Mouse (Mus musculus) midbrain, embryonic 12.5 days (tissue): ENCODE measurements around the gene Apoa1. TPM values are rescaled to one million over a fixed set of nuclear protein-coding genes. Genes with fewer than 3 reads are reported as not detected.

ENCODE experiments used
- ATAC-seq: fragments of 200-750 bp; cut with Nextera tagmentation; 2 replicates; pipeline ENCODE4 v1.8.0; 2017; ENCODE audit warnings: low read depth, moderate TSS enrichment, moderate library complexity; ENCODE audit not compliant: low FRiP score
- H3K27ac ChIP-seq: fragments of 300-500 bp; sonication (generic); replicated peaks from 2 replicates; pipeline ENCODE4 v1.5.1; 2016; ENCODE audit warnings: mild to moderate bottlenecking
- H3K27me3 ChIP-seq: fragments of 300-500 bp; sonication (generic); 2 replicates; pipeline ENCODE4 v1.6.1; 2016; ENCODE audit warnings: mild to moderate bottlenecking
- H3K36me3 ChIP-seq: fragments of 300-500 bp; sonication (generic); 2 replicates; pipeline ENCODE4 v1.6.1; 2016
- H3K4me1 ChIP-seq: fragments of 300-500 bp; sonication (generic); 2 replicates; pipeline ENCODE4 v1.6.1; 2016
- H3K4me2 ChIP-seq: fragments of 300-500 bp; sonication (generic); replicated peaks from 2 replicates; pipeline ENCODE4 v1.6.1; 2016; ENCODE audit warnings: mild to moderate bottlenecking, moderate library complexity
- H3K4me3 ChIP-seq: fragments of 300-500 bp; sonication (generic); 2 replicates; pipeline ENCODE4 v1.5.1; 2016; ENCODE audit warnings: mild to moderate bottlenecking
- H3K9ac ChIP-seq: fragments of 300-500 bp; sonication (generic); replicated peaks from 2 replicates; pipeline ENCODE4 v1.6.1; 2016; ENCODE audit warnings: mild to moderate bottlenecking, moderate library complexity
- H3K9me3 ChIP-seq: fragments of 300-500 bp; sonication (generic); 2 replicates; pipeline ENCODE4 v1.6.1; 2016; ENCODE audit warnings: mild to moderate bottlenecking
- WGBS: fragments of 180-500 bp; shearing (Covaris S2); methylation state at CpG from one replicate; pipeline ENCODE4 v1.1.7; 2016; 5-methylcytosine and 5-hydroxymethylcytosine counted together
- polyA plus RNA-seq: library from polyadenylated mRNA; unstranded; fragments of >200 nt; fragmentation: Nextera tagmentation; extraction: Ambion mirVana; gene quantifications from 2 replicates; pipeline ENCODE4 v1.2.1, GENCODE M21; 2016

Gene Apoa1
- 1.3 and 6.7 TPM in 2 replicates for polyA plus RNA-seq

- no peak within 1 kb of the TSS for H3K4me2 ChIP-seq
- H3K4me1 ChIP-seq, result peaks cover 7% of the 10 kb centered on the region; the same call in 1 of the 2 replicates
- H3K9me3 ChIP-seq, result no peaks in the 10 kb centered on the region
- H3K4me3 ChIP-seq, result no peak within 1 kb of the TSS
- peaks cover 33% of the 10 kb centered on the region for H3K27me3 ChIP-seq
- 69% methylated on average over 9 of the region's 9 CpGs for WGBS
- no peak within 1 kb of the TSS for H3K9ac ChIP-seq
- H3K27ac ChIP-seq, result no peak within 1 kb of the TSS
- H3K36me3 ChIP-seq, result peaks cover 5% of the 10 kb centered on the region; the same call in 1 of the 2 replicates
- ATAC-seq, result no peak
Observed at GRCm38 (mm10) chr9:46228491-46228890, at the start of gene Apoa1. Gene Apoa1, plus strand, starts transcription at chr9:46228580.

- H3K9ac ChIP-seq, result no peak overlapping the region
- WGBS, result 91% methylated on average over 9 of the region's 9 CpGs
- H3K27me3 ChIP-seq, result no peaks in the 10 kb centered on the region
- no peak overlapping the region for H3K4me3 ChIP-seq
- peaks cover 5% of the 10 kb centered on the region; the same call in 1 of the 2 replicates for H3K36me3 ChIP-seq
- no peak overlapping the region for H3K4me2 ChIP-seq
- ATAC-seq, result no peak
- no peak overlapping the region for H3K27ac ChIP-seq
- H3K4me1 ChIP-seq, result no peaks in the 10 kb centered on the region
- H3K9me3 ChIP-seq, result no peaks in the 10 kb centered on the region
Observed at GRCm38 (mm10) chr9:46178595-46178994, 49.8 kb upstream of the Apoa1 start.

- Histone ChIP-seq H3K4me3 (no peak overlapping the region), H3K27me3 (no peaks in the 10 kb centered on the region), H3K27ac (no peak overlapping the region), H3K9me3 (no peaks in the 10 kb centered on the region), H3K9ac (no peak overlapping the region), H3K36me3 (peaks cover 5% of the 10 kb centered on the region; the same call in 1 of the 2 replicates), H3K4me2 (no peak overlapping the region), H3K4me1 (no peaks in the 10 kb centered on the region)
- no peak for ATAC-seq
- WGBS, result 90% methylated on average over 8 of the region's 8 CpGs
Observed at GRCm38 (mm10) chr9:46181297-46181696, 47.1 kb upstream of the Apoa1 start.

- Histone ChIP-seq H3K27me3 (no peaks in the 10 kb centered on the region), H3K36me3 (no peaks in the 10 kb centered on the region), H3K27ac (no peak overlapping the region), H3K9me3 (no peaks in the 10 kb centered on the region), H3K4me1 (no peaks in the 10 kb centered on the region), H3K4me2 (no peak overlapping the region), H3K9ac (no peak overlapping the region), H3K4me3 (no peak overlapping the region)
- 77% methylated on average over 5 of the region's 5 CpGs for WGBS
- no peak for ATAC-seq
Observed at GRCm38 (mm10) chr9:46184542-46184941, 43.8 kb upstream of the Apoa1 start.

GRCm38 (mm10) chr9:46185191-46185590 lies 43.2 kb upstream of the Apoa1 start:
- no peak overlapping the region for H3K4me2 ChIP-seq
- H3K9me3 ChIP-seq, result no peaks in the 10 kb centered on the region
- no peak overlapping the region for H3K27ac ChIP-seq
- no peaks in the 10 kb centered on the region for H3K4me1 ChIP-seq
- no peaks in the 10 kb centered on the region for H3K36me3 ChIP-seq
- WGBS, result 58% methylated on average over 2 of the region's 2 CpGs
- no peak overlapping the region for H3K9ac ChIP-seq
- no peaks in the 10 kb centered on the region for H3K27me3 ChIP-seq
- H3K4me3 ChIP-seq, result no peak overlapping the region
- no peak for ATAC-seq

- no peaks in the 10 kb centered on the region for H3K27me3 ChIP-seq
- H3K4me2 ChIP-seq, result no peak overlapping the region
- no peak overlapping the region for H3K27ac ChIP-seq
- H3K9ac ChIP-seq, result no peak overlapping the region
- no peak for ATAC-seq
- no peak overlapping the region for H3K4me3 ChIP-seq
- no peaks in the 10 kb centered on the region for H3K36me3 ChIP-seq
- no peaks in the 10 kb centered on the region for H3K4me1 ChIP-seq
- H3K9me3 ChIP-seq, result no peaks in the 10 kb centered on the region
- WGBS, result 89% methylated on average over 1 of the region's 1 CpGs
Observed at GRCm38 (mm10) chr9:46186387-46186786, 42.0 kb upstream of the Apoa1 start.

GRCm38 (mm10) chr9:46188370-46188769 lies 40.0 kb upstream of the Apoa1 start:
- H3K4me1 ChIP-seq, result no peaks in the 10 kb centered on the region
- ATAC-seq, result no peak
- WGBS, result 88% methylated on average over 4 of the region's 4 CpGs
- no peak overlapping the region for H3K27ac ChIP-seq
- H3K9ac ChIP-seq, result no peak overlapping the region
- H3K4me2 ChIP-seq, result no peak overlapping the region
- H3K27me3 ChIP-seq, result no peaks in the 10 kb centered on the region
- no peaks in the 10 kb centered on the region for H3K9me3 ChIP-seq
- no peaks in the 10 kb centered on the region for H3K36me3 ChIP-seq
- H3K4me3 ChIP-seq, result no peak overlapping the region

GRCm38 (mm10) chr9:46188956-46189355 lies 39.4 kb upstream of the Apoa1 start:
- no peak for ATAC-seq
- H3K4me2 ChIP-seq, result no peak overlapping the region
- peaks cover under 1% of the 10 kb centered on the region; the same call in 1 of the 2 replicates for H3K36me3 ChIP-seq
- no peaks in the 10 kb centered on the region for H3K4me1 ChIP-seq
- H3K27ac ChIP-seq, result no peak overlapping the region
- H3K9me3 ChIP-seq, result no peaks in the 10 kb centered on the region
- H3K4me3 ChIP-seq, result no peak overlapping the region
- no peak overlapping the region for H3K9ac ChIP-seq
- H3K27me3 ChIP-seq, result no peaks in the 10 kb centered on the region
- 87% methylated on average over 5 of the region's 5 CpGs for WGBS

- no peak overlapping the region for H3K27ac ChIP-seq
- no peaks in the 10 kb centered on the region for H3K27me3 ChIP-seq
- H3K4me2 ChIP-seq, result no peak overlapping the region
- ATAC-seq, result no peak
- H3K9me3 ChIP-seq, result no peaks in the 10 kb centered on the region
- 89% methylated on average over 10 of the region's 10 CpGs for WGBS
- H3K4me3 ChIP-seq, result no peak overlapping the region
- no peaks in the 10 kb centered on the region for H3K4me1 ChIP-seq
- H3K36me3 ChIP-seq, result peaks cover 5% of the 10 kb centered on the region
- H3K9ac ChIP-seq, result no peak overlapping the region
Observed at GRCm38 (mm10) chr9:46189381-46189780, 39.0 kb upstream of the Apoa1 start.

GRCm38 (mm10) chr9:46191234-46191633 lies 37.1 kb upstream of the Apoa1 start:
- Histone ChIP-seq H3K27ac (no peak overlapping the region), H3K4me3 (no peak overlapping the region), H3K36me3 (peaks cover 24% of the 10 kb centered on the region), H3K9ac (no peak overlapping the region), H3K4me1 (no peaks in the 10 kb centered on the region), H3K9me3 (no peaks in the 10 kb centered on the region), H3K27me3 (no peaks in the 10 kb centered on the region), H3K4me2 (no peak overlapping the region)
- no peak for ATAC-seq
- WGBS, result 73% methylated on average over 8 of the region's 8 CpGs

- Histone ChIP-seq H3K27me3 (no peaks in the 10 kb centered on the region), H3K36me3 (peaks cover 28% of the 10 kb centered on the region), H3K27ac (no peak overlapping the region), H3K4me1 (no peaks in the 10 kb centered on the region), H3K9ac (no peak overlapping the region), H3K9me3 (no peaks in the 10 kb centered on the region), H3K4me3 (no peak overlapping the region), H3K4me2 (no peak overlapping the region)
- no peak for ATAC-seq
- 41% methylated on average over 1 of the region's 1 CpGs for WGBS
Observed at GRCm38 (mm10) chr9:46191644-46192043, 36.7 kb upstream of the Apoa1 start.

- Histone ChIP-seq H3K27me3 (no peaks in the 10 kb centered on the region), H3K4me2 (no peak overlapping the region), H3K9me3 (no peaks in the 10 kb centered on the region), H3K36me3 (peaks cover 30% of the 10 kb centered on the region), H3K4me1 (no peaks in the 10 kb centered on the region), H3K27ac (no peak overlapping the region), H3K9ac (no peak overlapping the region), H3K4me3 (no peak overlapping the region)
- ATAC-seq, result no peak
- 83% methylated on average over 6 of the region's 6 CpGs for WGBS
Observed at GRCm38 (mm10) chr9:46192642-46193041, 35.7 kb upstream of the Apoa1 start.

- ATAC-seq, result no peak
- Histone ChIP-seq H3K4me3 (no peak overlapping the region), H3K9me3 (no peaks in the 10 kb centered on the region), H3K27ac (no peak overlapping the region), H3K4me1 (no peaks in the 10 kb centered on the region), H3K4me2 (no peak overlapping the region), H3K9ac (no peak overlapping the region), H3K27me3 (no peaks in the 10 kb centered on the region), H3K36me3 (peaks cover 49% of the 10 kb centered on the region)
- WGBS, result 90% methylated on average over 8 of the region's 9 CpGs
Observed at GRCm38 (mm10) chr9:46194809-46195208, 33.6 kb upstream of the Apoa1 start.
